Mouse (Mus musculus): Measurements from ENCODE around the gene Fbxl17.

DNA sequence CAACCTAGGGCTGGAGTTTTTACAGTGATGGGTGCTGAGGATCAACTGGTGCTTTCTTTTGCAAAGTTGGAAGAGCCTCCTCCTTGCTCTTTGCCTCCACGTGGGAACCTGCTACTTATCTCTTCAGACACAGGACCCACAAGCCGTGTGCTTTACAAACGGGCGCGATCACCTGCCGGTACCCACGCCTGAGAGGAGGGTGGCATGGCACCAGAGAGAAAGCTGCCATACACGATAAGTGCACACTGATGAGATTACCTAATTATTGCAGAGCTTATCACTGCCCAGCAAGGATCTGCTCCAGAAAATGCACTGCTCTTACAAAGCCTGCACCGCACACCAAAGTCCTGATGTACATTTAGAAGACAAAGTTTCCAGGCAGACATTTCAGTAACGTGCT, 187.5 kb downstream of the Fbxl17 start:
- no peak for TF ChIP-seq POLR2A (IDR thresholded peaks at IDR 0.05; ENCODE audit: insufficient read length, low read depth)
- TF ChIP-seq POLR2AphosphoS2 (IDR thresholded peaks at IDR 0.05; ENCODE audit: insufficient read length, low read depth): no peak

All from myocyte (in vitro differentiated cells).